Mouse (Mus musculus): ENCODE data around the gene Tcf7l2.

Gene Tcf7l2

DNA sequence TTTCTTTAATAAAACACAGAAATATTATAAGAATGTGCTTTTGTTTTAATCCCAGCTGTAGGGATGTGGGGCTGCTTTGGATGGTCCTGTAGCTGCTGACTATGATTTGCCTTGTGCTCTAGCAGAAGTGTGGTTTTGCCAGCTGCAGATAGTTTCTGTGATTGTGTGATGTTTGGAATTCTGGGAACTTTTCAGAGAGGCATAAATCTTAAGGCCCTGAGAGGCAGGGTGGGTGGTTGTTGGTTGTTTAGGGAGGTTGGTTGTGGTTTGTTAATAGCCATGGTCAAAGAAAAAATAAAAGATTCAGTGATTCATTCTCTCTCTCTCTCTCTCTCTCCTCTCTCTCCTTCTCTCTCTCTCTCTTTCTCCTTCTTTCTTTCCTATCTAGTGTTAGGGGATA, 57.8 kb downstream of the Tcf7l2 start:
- DNase-seq: no peak

DNA sequence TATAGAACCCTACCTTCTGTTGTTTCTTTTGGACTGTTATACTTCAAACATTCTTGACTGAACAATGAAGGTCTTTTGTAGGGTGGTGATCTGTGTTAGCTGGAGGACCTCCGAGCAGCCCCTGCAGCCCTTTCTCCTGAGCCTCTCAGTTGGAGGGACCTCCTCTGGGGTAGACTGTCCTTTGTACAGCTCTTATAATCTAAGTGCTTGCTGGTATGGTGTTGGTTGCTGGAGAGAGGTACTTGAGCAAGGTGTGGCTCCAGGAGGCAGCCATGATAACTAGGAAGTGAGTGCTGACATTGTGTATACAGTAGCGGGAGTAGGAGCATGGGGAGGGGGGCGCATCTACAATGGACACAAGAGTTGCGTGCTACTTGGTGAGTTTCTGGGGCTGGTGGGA, 58.4 kb downstream of the Tcf7l2 start:
- DNase-seq: no peak

DNA sequence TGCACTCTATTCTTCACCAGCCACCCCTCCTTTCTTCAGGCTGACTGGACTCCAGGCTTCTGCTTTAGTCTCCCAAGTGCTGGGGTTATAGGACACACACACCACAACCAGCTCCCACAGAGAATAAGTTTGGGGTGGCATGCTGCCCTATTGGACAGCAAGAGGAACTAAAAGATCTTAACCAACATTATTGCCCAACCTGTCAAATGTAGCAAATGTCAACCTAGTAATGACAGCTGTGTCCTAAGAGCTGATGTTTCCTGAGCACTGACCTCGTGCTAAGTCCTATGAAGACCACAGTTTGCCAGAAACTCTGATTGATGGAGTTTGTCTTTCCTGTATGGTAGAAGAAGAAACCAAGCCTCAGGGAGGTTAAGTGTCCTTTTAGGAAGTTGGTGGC, 61.5 kb downstream of the Tcf7l2 start:
- no peak for DNase-seq

DNA sequence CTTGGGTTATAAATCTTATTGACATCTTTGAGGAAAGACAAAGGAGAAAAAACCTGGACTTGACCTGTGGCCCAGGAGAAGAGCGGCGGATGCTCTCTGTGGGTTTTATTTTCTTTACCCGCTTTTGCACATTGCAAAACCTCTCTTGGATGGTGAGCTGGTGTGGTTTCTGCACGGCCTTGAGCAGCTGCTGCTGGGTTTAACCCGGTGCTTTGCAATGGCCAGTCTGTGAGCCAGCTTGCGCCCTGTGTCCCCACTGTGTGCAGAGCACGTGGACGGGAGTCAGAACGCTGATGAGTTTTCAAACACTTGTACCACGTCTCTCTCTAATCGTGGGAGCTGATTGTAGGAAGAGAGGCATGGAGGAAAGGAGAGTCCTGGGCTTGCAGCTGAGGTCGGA, 62.2 kb downstream of the Tcf7l2 start:
- DNase-seq: no peak

DNA sequence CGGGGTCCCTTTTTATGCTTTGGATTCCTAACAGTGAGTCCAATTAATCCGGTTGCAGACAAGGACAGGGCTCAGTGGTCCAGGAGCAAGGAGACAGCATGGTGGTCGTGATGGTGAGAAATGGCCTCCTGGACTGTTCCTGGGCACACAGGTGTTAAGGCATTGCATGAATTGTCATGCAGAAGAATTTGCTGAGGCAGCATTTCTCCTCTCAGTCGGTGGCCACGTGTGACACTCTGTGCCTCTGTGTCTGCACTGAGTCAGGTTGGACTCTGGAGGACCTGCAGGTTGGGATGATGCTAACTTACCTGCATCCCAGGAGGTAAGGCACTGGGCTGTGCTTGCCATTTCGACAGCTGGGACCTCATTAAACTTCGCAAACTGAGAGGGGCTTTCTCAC, 63.2 kb downstream of the Tcf7l2 start:
- DNase-seq: no peak

DNA sequence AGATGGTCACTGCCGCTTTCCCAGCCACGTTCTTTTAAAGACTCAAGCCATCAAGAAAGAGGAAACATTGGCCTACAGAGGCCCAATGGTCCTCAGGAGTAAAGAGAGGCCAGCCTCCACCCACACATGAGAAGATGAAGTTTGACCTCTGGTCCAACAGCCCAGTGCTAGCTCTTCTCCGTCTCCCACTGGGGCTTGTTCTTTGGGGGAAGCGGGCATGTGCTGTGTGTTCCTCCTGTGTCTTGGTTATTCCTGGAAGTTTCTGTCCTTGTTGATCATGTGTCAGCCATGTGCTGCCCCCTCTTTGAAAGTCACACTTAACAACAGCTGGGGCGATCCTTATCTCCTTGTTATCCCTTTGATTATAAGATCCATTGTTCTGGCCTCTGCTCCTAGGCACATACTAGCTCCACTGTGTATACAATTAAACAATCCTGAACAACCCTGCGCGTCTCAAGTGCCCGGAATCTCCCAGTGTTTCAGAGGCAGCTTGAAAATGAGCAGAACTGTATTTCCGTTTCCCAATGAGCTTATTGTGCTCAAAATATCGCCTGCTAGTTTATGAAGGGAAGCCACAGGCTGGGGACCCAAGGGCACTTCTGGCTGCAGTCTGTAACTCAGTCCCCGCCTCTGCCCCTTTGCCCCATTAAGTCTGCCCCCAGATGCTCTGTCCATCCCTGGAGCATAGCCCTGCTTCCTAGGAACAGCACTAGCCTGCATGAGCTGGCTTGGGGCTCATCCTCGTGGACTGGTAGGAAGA, 65.0 kb downstream of the Tcf7l2 start:
- DNase-seq: peak; percentile 53

DNA sequence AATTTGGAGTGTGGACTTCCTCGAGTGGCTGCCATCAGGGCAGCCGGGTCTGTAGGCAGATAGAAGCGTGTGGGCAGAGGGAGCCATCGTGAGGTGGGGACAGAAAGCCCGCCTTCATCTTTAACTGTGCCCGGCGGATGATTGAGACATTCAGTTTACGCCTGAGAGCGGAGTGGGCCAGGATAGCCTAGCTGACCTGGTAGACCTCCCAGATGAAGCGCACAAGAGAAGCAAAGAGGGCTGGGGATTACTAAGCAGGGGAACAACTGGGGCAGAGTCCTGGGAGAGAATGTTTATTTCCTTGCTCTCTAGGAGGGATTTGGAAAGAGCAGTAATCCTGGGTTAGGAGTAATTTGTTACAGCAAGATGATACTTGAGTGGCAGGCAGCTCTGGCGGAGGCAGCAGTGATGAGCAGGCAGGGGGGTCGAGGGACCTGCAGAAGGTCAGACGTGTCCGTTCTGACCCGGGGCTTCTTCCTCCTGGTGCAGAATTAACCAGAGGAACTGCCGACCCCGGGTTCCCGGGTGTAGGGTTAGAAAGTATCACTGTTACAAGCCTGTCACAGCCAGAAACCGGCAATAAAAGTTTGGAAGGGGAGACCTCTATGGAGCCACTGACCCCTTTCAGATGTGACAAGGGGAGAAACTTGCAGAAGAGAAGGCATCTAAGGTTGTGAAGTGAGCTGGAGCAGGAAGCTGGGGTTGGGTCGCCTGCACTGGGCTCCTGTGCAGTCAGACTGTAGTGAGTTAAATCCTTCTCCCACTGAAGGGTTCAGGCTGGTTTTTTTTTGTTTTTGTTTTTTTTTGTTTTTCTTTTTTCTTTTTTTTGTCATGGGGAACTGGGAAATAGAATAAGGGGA, 65.8 kb downstream of the Tcf7l2 start:
- DNase-seq: no peak

DNA sequence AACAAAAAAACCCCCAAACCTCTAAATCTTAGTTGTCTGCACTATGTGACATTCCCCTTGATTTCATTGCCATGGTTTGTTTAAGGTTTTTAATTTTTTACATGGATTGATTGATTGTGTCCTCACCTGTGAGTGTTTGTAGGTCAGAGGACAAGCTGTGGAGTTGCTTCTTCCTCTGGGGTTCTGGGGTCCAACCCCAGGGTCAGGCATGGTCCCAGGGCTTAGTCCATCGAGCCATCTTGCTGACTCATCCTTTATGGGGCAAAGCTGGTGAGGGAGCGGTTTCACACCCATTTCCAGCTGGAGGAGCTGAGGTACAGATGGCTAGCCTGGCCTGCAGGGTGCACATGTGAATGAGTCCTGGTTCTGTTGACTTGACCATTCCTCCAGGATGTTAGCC, 66.7 kb downstream of the Tcf7l2 start:
- DNase-seq: no peak

DNA sequence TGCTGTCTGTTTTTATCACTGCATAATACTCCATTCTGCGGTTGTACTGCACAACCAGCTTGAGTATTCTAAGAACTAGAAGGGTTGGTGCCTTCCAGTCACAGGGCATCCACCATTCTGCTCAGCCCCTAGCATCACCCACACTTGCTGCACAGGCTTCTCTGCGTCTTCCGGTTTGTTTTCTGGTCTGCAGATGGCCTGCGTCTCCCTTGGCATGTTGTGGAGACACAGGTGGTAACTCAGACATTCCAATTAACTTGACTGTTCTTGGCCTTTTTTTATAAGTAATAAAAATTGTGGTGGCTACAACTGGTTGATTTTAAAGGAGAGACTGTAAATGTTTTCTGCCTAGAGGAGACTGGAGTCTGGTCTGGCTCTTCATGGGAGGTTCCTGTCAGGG, 67.9 kb downstream of the Tcf7l2 start:
- DNase-seq: no peak

DNA sequence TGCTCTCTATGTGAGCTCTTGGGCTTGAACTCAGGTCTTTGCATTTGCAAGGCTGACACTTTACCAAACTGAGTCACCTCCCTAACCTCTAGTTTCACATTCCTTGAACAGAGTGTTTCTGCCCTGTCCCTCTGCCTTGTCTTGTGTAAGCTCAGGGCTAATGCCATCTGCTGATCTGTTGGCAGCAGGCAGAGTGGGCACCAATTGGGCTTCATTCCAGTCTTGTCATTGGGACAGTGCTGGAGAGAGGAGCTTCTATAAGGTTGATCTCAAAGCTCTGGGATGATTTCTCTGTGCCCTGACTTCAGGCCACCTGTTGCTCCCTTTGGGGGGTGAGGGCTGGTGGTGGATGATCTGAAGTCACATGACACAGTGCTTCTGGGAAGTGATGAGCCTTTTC, 70.6 kb downstream of the Tcf7l2 start:
- DNase-seq: no peak

DNA sequence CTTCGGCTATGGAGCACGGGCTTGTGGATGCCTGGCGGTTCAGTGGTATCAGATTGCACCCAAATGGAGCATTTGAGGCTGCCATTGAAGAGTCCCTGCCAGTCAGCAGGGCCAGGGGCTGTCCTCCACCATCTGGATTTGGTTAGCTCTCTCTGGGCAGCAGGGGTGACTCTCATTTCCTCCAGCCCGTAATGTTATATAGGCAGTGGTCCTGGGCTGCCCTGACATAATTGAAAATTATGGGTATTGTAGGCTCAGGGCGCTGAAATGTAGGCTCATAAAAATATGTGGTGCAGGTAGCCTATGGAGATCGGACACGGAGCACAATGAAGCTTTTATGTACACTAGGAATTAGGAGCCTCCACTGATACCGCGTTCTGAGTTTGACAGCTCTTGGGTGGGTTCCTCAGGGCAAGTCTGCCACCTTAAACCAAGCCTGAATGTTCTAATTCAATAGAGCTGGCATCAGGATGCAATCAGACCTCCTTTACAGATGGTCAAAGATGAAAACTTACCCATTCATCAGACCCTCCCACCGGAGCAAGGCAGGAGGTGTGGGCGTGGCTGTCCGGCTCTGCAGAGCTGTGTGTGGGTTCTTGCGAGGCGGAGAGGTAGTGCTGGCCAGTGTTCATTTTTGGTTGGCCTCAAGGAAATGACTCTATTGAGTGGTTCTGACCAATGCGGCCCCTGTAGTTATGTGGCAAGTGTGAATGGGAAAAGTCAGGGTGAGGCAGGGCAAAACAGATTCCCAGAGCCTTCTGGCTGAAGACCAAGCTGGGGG, 73.6 kb downstream of the Tcf7l2 start:
- DNase-seq: no peak

DNA sequence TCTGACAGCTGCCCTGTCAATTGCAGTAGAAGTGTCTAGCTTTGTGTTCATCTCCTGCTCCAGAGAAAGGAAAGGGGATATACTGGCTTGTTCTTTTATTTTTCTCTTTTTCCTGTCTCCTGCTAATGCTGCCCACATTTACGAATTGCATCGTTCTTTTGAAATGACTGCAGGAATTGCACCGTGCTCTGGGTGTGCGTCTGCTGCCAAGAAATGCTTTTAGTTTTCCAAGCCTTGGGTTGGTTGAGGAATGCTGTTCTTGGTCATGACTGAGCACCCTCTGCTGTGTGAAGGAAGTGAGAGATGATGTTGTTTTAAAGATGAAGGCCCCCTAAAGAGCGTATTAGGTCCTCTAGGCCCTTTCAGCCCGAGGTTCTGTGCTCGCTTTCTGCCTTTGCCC, 75.4 kb downstream of the Tcf7l2 start:
- no peak for DNase-seq

DNA sequence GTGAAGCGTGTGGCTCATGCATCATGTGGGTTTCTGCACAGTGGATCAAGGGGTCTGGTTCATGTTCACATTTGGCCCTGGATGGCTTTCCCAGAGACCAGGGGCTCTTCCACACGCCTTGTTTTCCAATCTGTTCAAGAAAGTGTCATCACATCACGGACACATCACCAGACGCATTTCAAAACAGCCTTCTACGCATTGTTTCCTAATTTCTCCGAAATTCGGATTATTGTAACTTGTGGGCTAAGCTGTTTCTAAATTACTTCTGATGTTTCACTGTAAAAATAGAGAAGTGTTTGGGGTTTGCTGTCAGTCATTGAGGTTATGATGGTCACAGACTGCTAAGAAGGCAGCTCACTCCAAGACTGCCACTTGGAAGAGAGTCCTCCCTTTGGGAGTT, 78.6 kb downstream of the Tcf7l2 start:
- no peak for DNase-seq

DNA sequence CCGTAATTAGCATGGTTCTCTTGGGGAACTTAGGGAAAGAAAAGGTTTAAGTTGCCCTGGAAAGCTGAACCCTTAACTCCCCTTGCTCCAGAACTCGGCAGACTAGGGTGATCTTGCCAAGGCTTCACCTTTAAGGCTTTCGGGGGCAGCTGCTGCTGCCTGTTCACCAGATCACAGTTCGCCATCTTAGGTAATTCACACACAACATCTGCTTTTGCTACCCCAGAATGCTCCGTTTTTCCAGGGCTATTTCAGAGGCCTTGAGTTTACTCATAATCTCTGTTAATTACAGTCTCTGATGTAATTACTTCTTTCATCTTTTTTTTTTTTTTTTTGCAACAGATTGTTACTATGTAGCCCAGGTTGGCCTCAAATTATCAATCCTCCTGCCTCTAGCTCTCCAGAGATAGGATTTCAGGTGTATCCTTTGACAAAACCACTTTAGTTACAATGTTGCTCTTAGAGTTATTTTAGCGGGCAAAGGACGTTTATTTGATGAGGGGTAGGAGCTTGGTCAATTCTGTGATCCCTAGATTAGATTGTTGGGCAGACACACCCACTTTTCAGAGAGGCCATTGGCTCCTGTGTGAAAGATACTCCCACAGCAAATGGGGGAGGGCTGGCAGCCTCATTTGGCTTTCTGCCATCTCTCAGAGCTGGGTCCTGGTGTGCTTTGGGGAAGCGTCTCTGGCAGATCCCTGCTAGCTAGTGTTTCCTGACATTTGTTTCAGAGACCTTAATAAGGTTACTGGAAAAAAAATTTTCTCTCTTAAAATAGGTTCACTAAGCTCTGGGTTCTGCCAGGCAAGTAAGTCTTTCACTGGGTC, 83.6 kb downstream of the Tcf7l2 start:
- DNase-seq: peak; percentile 62

DNA sequence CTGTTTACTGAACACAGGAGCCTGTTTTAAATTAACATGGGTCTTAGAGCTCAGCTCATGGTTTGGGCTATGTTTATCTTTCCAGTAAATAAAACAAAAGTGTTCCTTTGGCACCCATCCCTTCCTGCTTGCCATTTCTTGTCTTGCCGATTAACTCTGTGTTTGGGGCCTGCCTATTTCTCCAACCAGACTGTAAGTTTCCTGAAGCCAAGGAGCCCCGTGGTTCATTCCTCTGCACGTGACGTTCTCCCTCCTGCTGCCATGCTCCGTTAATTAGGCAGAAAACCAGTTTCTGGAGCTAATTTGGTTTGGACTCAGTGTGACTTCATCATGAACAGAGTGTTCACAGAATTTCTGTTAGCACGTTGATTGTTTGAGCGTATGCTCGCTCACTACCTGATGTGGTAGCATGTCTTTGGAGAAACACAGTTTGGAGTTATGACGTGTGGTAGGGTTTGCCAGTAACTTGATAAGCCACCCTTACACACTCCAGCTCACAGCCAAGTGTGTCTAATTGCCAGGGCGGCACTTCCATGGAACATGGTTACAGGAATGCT, 84.4 kb downstream of the Tcf7l2 start:
- DNase-seq: no peak

DNA sequence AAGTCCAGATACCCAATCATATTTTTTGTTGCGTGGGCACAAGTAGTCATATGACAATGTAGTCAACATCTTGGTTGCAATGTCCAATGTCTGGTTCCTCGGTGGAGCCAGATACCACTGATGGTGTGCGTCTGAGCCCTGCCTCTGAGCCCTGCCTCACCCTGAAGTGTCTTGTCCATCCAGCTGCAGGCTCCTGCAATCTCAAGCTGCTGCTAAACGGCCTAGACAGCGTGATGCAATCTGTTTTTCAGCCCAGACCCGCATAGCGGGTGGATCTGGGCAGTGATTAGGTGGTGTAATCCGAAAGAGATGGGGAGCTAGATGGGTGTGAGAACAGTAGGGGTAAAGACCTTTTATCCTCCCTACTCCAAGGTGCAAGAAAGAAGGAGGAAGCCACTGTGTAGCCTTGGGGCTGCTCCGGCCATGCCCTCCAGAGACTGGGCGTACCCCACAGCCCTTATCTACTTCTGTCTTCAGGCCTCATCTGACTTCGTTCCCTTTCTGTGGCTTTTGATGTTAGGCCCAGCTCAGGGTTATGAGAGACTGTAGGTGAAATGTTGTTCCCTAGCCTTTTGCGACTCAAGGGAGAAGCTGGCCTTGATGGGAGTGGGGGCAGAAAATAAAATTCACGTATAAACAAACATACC, 86.1 kb downstream of the Tcf7l2 start:
- DNase-seq: no peak

DNA sequence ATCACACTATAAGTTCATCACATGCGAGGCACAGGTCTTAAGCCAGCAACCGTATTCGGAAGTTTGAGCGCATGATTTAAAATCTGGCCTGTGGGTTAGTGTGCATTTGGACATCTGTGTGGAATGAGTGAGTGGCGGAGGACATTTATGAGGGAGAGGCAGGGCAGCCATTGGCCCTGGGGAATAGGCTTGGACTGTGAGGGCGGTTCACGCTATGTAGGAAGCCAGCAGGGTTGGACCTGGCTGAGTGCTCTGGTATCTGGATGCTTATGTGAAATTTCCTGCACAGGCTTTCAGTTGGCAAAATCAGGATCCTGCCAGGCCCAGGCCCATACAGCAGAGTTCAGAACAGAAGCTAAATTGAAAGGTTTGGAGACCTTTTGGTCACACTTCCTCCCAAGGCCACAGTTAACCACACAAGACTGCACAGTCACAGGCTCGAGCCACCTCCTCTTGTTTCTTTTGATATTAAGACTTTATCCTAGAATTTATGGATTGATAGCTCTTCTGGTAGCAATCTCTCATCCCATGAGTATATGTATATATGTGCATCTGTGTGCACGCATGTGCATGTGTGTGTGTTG, 89.4 kb downstream of the Tcf7l2 start:
- no peak for DNase-seq

DNA sequence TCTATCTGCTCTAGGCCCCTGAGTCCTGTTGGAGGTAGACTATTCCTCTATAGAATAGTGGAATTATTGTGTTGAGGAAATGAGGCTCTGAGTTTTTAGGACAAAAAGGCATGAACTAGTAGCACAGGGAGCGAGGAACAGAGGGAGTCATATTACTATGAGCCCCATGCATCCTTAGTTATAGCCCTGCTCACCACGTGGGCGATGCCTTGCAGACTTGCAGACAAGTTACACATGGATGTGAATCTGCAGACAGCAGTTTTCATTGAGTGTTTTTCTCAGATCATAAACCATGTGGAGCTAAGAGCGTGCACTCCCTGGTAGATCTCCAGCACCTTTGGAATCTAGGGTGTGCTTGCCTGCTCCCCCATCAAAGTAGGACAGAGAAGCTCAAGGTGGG, 90.5 kb downstream of the Tcf7l2 start:
- no peak for DNase-seq

DNA sequence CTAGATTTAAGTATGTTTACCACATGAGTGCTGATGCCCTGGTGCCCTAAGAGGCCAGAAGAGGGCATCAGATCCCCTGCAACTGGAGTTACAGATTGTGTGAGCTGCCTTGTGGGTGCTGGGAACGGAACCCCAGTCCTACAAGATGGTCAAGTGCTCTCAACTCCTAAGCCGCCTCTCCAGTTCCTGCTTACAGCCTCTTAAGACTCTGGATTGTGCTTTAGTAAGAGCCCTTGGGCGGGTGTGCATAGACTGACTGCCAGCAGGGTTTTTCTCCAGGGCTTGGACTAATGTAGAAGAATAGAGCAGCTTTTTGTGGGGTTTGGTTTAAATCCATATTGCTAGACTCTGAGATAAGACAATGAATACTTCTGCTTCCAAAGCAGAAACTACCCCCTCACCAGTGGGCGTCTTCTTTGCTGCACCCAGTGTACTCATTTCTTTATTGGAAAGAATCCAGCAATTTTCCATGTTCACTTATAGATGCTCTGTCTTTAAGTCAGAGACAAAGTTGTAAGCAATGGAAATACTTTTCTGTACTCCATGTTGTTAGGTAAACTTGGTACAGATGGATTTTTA, 92.3 kb downstream of the Tcf7l2 start:
- no peak for DNase-seq

DNA sequence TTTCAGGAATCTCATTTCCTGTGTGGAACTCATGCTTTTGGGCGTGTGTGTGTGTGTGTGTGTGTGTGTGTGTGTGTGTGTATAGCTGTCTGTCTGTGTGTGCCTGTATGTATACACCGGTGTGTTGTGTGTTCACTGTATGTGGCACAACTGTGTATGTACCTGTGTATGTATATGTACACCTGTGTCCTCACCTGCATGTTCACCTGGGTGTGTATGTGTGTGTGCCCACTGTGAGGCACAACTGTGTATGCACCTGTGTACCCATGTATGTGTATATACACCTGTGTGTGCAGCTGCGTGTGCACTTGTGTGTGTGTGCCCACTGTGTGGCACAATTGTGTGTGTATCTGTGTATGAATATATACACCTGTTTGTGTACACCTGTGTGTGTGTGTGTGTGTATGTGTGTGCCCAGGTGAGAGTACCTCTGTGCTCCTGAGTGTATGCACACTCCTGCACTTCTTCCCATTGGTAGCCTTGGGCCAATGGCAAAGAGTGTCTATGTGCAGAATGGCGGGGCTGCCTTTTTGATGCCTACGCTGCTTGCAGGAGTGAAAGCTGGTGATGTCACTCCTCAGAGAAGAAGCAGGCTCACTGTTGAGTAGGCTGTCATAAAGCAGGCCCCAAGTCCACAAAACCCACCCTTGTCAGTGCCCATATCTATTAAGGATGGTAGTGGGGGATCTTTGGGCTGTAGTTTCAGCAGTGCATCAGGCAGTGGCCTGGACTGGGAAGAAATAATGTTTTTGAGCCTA, 95.5 kb downstream of the Tcf7l2 start:
- no peak for DNase-seq

Measured in kidney, postnatal 10 days (tissue).